Mouse (Mus musculus) embryo, embryonic 10.5 days (tissue): ENCODE measurements around the gene Inpp5e.
"Not testable (repeated sequence)": the region's sequence is repeated elsewhere in the genome, so short reads cannot be mapped to it uniquely, and the experiment has no call there.

Source experiments
- DNase-seq: peaks from one replicate; pipeline ENCODE4 v3.0.0-alpha.2; 2015; ENCODE audit warnings: low spot score

Inpp5e gene

GRCm38 (mm10) chr2:26418120-26418519, 9.1 kb upstream of the Inpp5e start:
- DNase-seq: no peak

- DNase-seq: no peak
These were observed 8.1 kb upstream of the Inpp5e start for GRCm38 (mm10) chr2:26417066-26417465.

GRCm38 (mm10) chr2:26410931-26411411, 2.0 kb upstream of the Inpp5e start:
- DNase-seq: no peak

- DNase-seq: no peak
These were observed 1.1 kb upstream of the Inpp5e start for GRCm38 (mm10) chr2:26410091-26410490.

GRCm38 (mm10) chr2:26409362-26409761, 359 bp upstream of the Inpp5e start:
- DNase-seq: no peak

- no peak for DNase-seq
These were observed 5.7 kb downstream of the Inpp5e start for GRCm38 (mm10) chr2:26403306-26403705.

- DNase-seq: no peak
These were observed 6.7 kb downstream of the Inpp5e start for GRCm38 (mm10) chr2:26402265-26402664.

GRCm38 (mm10) chr2:26401023-26401422, 8.0 kb downstream of the Inpp5e start:
- no peak for DNase-seq

GRCm38 (mm10) chr2:26400296-26400695, 8.7 kb downstream of the Inpp5e start:
- no peak for DNase-seq

- DNase-seq: no peak
These were observed 9.4 kb downstream of the Inpp5e start for GRCm38 (mm10) chr2:26399647-26400046.

GRCm38 (mm10) chr2:26398978-26399377, 10.0 kb downstream of the Inpp5e start:
- no peak for DNase-seq

- DNase-seq: no peak
These were observed 17.4 kb downstream of the Inpp5e start for GRCm38 (mm10) chr2:26391617-26392016.

- no peak for DNase-seq
These were observed 18.0 kb downstream of the Inpp5e start for GRCm38 (mm10) chr2:26390954-26391353.

GRCm38 (mm10) chr2:26389154-26389690, 19.8 kb downstream of the Inpp5e start, which contains the start of the genes Entr1 and Pmpca:
TSS of gene Entr1 (minus strand) at chr2:26389316.
TSS of gene Pmpca (plus strand) at chr2:26389339.
- peak; percentile 88 for DNase-seq

GRCm38 (mm10) chr2:26388682-26389153, 20.3 kb downstream of the Inpp5e start:
- DNase-seq: peak; percentile 23

- no peak for DNase-seq
These were observed 21.3 kb downstream of the Inpp5e start for GRCm38 (mm10) chr2:26387713-26388112.

GRCm38 (mm10) chr2:26380871-26381270, 28.1 kb downstream of the Inpp5e start:
- DNase-seq: not testable (repeated sequence)

GRCm38 (mm10) chr2:26380131-26380771, 28.8 kb downstream of the Inpp5e start, which contains the start of gene Snapc4:
TSS of gene Snapc4 (minus strand) at chr2:26380653.
- DNase-seq: peak; percentile 92

- no peak for DNase-seq
These were observed 36.6 kb downstream of the Inpp5e start for GRCm38 (mm10) chr2:26372396-26372795.

- DNase-seq: no peak
These were observed 40.4 kb downstream of the Inpp5e start for GRCm38 (mm10) chr2:26368572-26368971.

GRCm38 (mm10) chr2:26367911-26368310, 41.1 kb downstream of the Inpp5e start:
- no peak for DNase-seq

- no peak for DNase-seq
These were observed 44.1 kb downstream of the Inpp5e start for GRCm38 (mm10) chr2:26364738-26365465.

GRCm38 (mm10) chr2:26363481-26363880, 45.5 kb downstream of the Inpp5e start:
- DNase-seq: no peak
